Comparison of ENCODE assay signal across 13 mouse cellular contexts in genomic region chr6:6015616-6016015, GRCm38 (mm10).
A peak's percentile ranks its signal among the peaks of the same experiment; 100 is the strongest.
DNase-seq lines count a peak whose midpoint lies in the region; ATAC-seq and TF ChIP-seq lines count a peak whose summit lies in the region.
"Had no signal": no experiment of that assay in that cellular context is flagged by ENCODE, and none has a peak within 500 bp of the region (broad histone marks: within the 10 kb centered on the region; RNA-seq: fewer than 3 reads in every experiment).

No protein-coding gene starts in this region.

- no peak for ATAC-seq in heart, postnatal 0 days (ENCODE audit: insufficient read depth, low read depth)
- ATAC-seq in midbrain, embryonic 13.5 days = peak; percentile 43; the same call in 1 of the 2 replicates
- ATAC-seq in midbrain, embryonic 15.5 days (replicated peaks) = peak; percentile 65

- H3K27me3 ChIP-seq in heart, postnatal 0 days (ENCODE audit: control insufficient read depth, insufficient read depth, low read length) = no peaks in the 10 kb centered on the region
- 0 out of 2 replicates have a peak, but pooled peaks cover 2% of the 10 kb centered on the region for H3K27me3 ChIP-seq in heart, adult 2 months (ENCODE audit: control insufficient read depth, insufficient read depth, low read length)
- H3K27me3 ChIP-seq in midbrain, embryonic 13.5 days = no peaks in the 10 kb centered on the region
- no peaks in the 10 kb centered on the region for H3K27me3 ChIP-seq in midbrain, embryonic 10.5 days (ENCODE audit: low read depth, poor library complexity, severe bottlenecking)
- no peaks in the 10 kb centered on the region for H3K27me3 ChIP-seq in midbrain, embryonic 15.5 days (replicated peaks)
- H3K27me3 ChIP-seq: midbrain, embryonic 12.5 days had no signal

- H3K4me3 ChIP-seq in heart, postnatal 0 days (ENCODE audit: low read depth, low read length) = peak overlapping the region; percentile 33
- H3K4me3 ChIP-seq in heart, adult 2 months = no peak overlapping the region
- no peak overlapping the region for H3K4me3 ChIP-seq in midbrain, embryonic 13.5 days (replicated peaks)
- H3K4me3 ChIP-seq in midbrain, embryonic 10.5 days = no peak overlapping the region
- H3K4me3 ChIP-seq in midbrain, embryonic 15.5 days = peak overlapping the region; percentile 19
- H3K4me3 ChIP-seq: midbrain, embryonic 12.5 days had no signal

- DNase-seq in heart, postnatal 0 days (ENCODE audit: low spot score) = peak; percentile 17
- DNase-seq in heart, adult 2 months = no peak
- no peak for DNase-seq in midbrain, embryonic 10.5 days (ENCODE audit: low spot score)
- DNase-seq in c-Kit-positive CD71-positive TER-119-negative erythroid progenitor cells, embryonic 14.5 days (ENCODE audit: low read depth) = peak; percentile 13
- DNase-seq in adipocyte (ENCODE audit: low spot score) = no peak
- DNase-seq: cerebellum, adult 2 months; lung, postnatal 14 days; thymus, postnatal 14 days had no signal

- no peaks in the 10 kb centered on the region for H3K9me3 ChIP-seq in heart, postnatal 0 days (replicated peaks; ENCODE audit: control insufficient read depth, low read length)
- no peaks in the 10 kb centered on the region for H3K9me3 ChIP-seq in midbrain, embryonic 13.5 days
- no peaks in the 10 kb centered on the region for H3K9me3 ChIP-seq in midbrain, embryonic 10.5 days (replicated peaks)
- no peaks in the 10 kb centered on the region for H3K9me3 ChIP-seq in midbrain, embryonic 15.5 days
- H3K9me3 ChIP-seq: midbrain, embryonic 12.5 days had no signal

- no peak for TF ChIP-seq POLR2A in heart, adult 2 months (IDR thresholded peaks at IDR 0.05; ENCODE audit: insufficient read depth, low read depth, low read length)

- WGBS in heart, postnatal 0 days = 24% methylated on average over 15 of the region's 15 CpGs
- WGBS in heart, adult 2 months = 32% methylated on average over 15 of the region's 15 CpGs
- WGBS in midbrain, embryonic 13.5 days = 59% methylated on average over 15 of the region's 15 CpGs
- 88% methylated on average over 15 of the region's 15 CpGs for WGBS in midbrain, embryonic 10.5 days
- 42% methylated on average over 15 of the region's 15 CpGs for WGBS in midbrain, embryonic 15.5 days

- H3K79me2 ChIP-seq in heart, adult 2 months (replicated peaks; ENCODE audit: control insufficient read depth, insufficient read depth, low read length) = no peaks in the 10 kb centered on the region

- H3K27ac ChIP-seq in heart, postnatal 0 days (ENCODE audit: low read depth) = no peak overlapping the region
- H3K27ac ChIP-seq in heart, adult 2 months = no peak overlapping the region
- no peak overlapping the region for H3K27ac ChIP-seq in midbrain, embryonic 13.5 days
- no peak overlapping the region for H3K27ac ChIP-seq in midbrain, embryonic 10.5 days (replicated peaks)
- no peak overlapping the region for H3K27ac ChIP-seq in midbrain, embryonic 15.5 days
- H3K27ac ChIP-seq: kidney, postnatal 0 days; liver, embryonic 14.5 days; midbrain, embryonic 12.5 days had no signal

- H3K4me1 ChIP-seq in heart, postnatal 0 days (ENCODE audit: control insufficient read depth, insufficient read depth) = no peaks in the 10 kb centered on the region
- H3K4me1 ChIP-seq in heart, adult 2 months (ENCODE audit: control insufficient read depth, insufficient read depth, low read length) = no peaks in the 10 kb centered on the region
- peaks cover 7% of the 10 kb centered on the region; the same call in 1 of the 2 replicates for H3K4me1 ChIP-seq in midbrain, embryonic 13.5 days (replicated peaks)
- H3K4me1 ChIP-seq in midbrain, embryonic 10.5 days = no peaks in the 10 kb centered on the region
- H3K4me1 ChIP-seq in midbrain, embryonic 15.5 days = 0 out of 2 replicates have a peak, but pooled peaks cover 4% of the 10 kb centered on the region

- H3K9ac ChIP-seq in heart, postnatal 0 days (replicated peaks; ENCODE audit: low read depth, low read length) = no peak overlapping the region
- H3K9ac ChIP-seq in heart, adult 2 months (ENCODE audit: low read depth, low read length) = no peak overlapping the region
- H3K9ac ChIP-seq in midbrain, embryonic 13.5 days (replicated peaks) = no peak overlapping the region
- no peak overlapping the region; the same call in 1 of the 2 replicates for H3K9ac ChIP-seq in midbrain, embryonic 15.5 days
- H3K9ac ChIP-seq: liver, embryonic 14.5 days; midbrain, embryonic 12.5 days had no signal

- TF ChIP-seq CTCF in heart, postnatal 0 days (IDR thresholded peaks at IDR 0.05; ENCODE audit: low read depth) = no peak
- no peak for TF ChIP-seq CTCF in heart, adult 2 months (IDR thresholded peaks at IDR 0.05)

- intact Hi-C loops in heart, adult 2 months (cut with DNase I) = no loop called here

- no peaks in the 10 kb centered on the region for H3K36me3 ChIP-seq in heart, postnatal 0 days (replicated peaks; ENCODE audit: control insufficient read depth, insufficient read depth, low read length)
- H3K36me3 ChIP-seq in heart, adult 2 months (ENCODE audit: control insufficient read depth, insufficient read depth, low read length) = no peaks in the 10 kb centered on the region
- H3K36me3 ChIP-seq in midbrain, embryonic 13.5 days = no peaks in the 10 kb centered on the region
- H3K36me3 ChIP-seq in midbrain, embryonic 10.5 days = no peaks in the 10 kb centered on the region
- no peaks in the 10 kb centered on the region for H3K36me3 ChIP-seq in midbrain, embryonic 15.5 days (replicated peaks)
- H3K36me3 ChIP-seq: midbrain, embryonic 12.5 days had no signal

- no peak for TF ChIP-seq EP300 in heart, postnatal 0 days (IDR thresholded peaks at IDR 0.05; ENCODE audit: low read depth)
- TF ChIP-seq EP300 in heart, adult 2 months (IDR thresholded peaks at IDR 0.05; ENCODE audit: insufficient read depth, low read depth, low read length) = no peak

- H3K4me2 ChIP-seq in heart, postnatal 0 days (ENCODE audit: low read depth, low read length) = peak overlapping the region; percentile 54
- no peak overlapping the region for H3K4me2 ChIP-seq in midbrain, embryonic 13.5 days (replicated peaks)
- peak overlapping the region; percentile 40 for H3K4me2 ChIP-seq in midbrain, embryonic 15.5 days
- H3K4me2 ChIP-seq: midbrain, embryonic 12.5 days had no signal

Comparison
In these comparisons a context has a peak if more than half of its experiments do, and no peak if none do; other contexts are left out.
1. DNase-seq: peak in heart, postnatal 0 days (single experiment) and c-Kit-positive CD71-positive TER-119-negative erythroid progenitor cells, embryonic 14.5 days (single experiment); none in heart, adult 2 months (0 of 2), midbrain, embryonic 10.5 days (single experiment) and adipocyte (single experiment).
2. H3K4me3 ChIP-seq: peak in heart, postnatal 0 days (single experiment) and midbrain, embryonic 15.5 days (single experiment); none in heart, adult 2 months (single experiment), midbrain, embryonic 13.5 days (single experiment) and midbrain, embryonic 10.5 days (single experiment).